Comparison of ENCODE assay signal across 23 mouse cellular contexts in genomic region chr5:129026171-129026570, GRCm38 (mm10). TPM values are rescaled to one million over a fixed set of nuclear protein-coding genes. Genes with fewer than 3 reads are reported as not detected.
A peak's percentile ranks its signal among the peaks of the same experiment; 100 is the strongest.
DNase-seq lines count a peak whose midpoint lies in the region; ATAC-seq and TF ChIP-seq lines count a peak whose summit lies in the region.
"Had no signal": no experiment of that assay in that cellular context is flagged by ENCODE, and none has a peak within 500 bp of the region (broad histone marks: within the 10 kb centered on the region; RNA-seq: fewer than 3 reads in every experiment).

No protein-coding gene starts in this region.

- peaks cover 13% of the 10 kb centered on the region; the same call in 1 of the 2 replicates for H3K36me3 ChIP-seq in midbrain, embryonic 11.5 days (ENCODE audit: control insufficient read depth, insufficient read depth, low read length)
- peaks cover 43% of the 10 kb centered on the region for H3K36me3 ChIP-seq in midbrain, embryonic 13.5 days
- H3K36me3 ChIP-seq in CH12.LX (replicated peaks in 1 of 2; ENCODE audit: control insufficient read depth in 1 of 2, insufficient read depth in 1 of 2, low read length in 1 of 2): peaks cover 24 to 37% of the 10 kb centered on the region in 2 experiments

- no peaks in the 10 kb centered on the region for H3K9me3 ChIP-seq in midbrain, embryonic 11.5 days (ENCODE audit: control insufficient read depth, low read length)
- no peaks in the 10 kb centered on the region for H3K9me3 ChIP-seq in midbrain, embryonic 13.5 days
- no peaks in the 10 kb centered on the region for H3K9me3 ChIP-seq in CH12.LX (replicated peaks; ENCODE audit: low read length)
- H3K9me3 ChIP-seq: hindbrain, embryonic 12.5 days; hindbrain, embryonic 15.5 days had no signal

- 96% methylated on average over 3 of the region's 3 CpGs for WGBS in midbrain, embryonic 11.5 days
- 94% methylated on average over 3 of the region's 3 CpGs for WGBS in midbrain, embryonic 13.5 days

- no peak for ATAC-seq in midbrain, embryonic 11.5 days (ENCODE audit: low FRiP score)
- ATAC-seq in midbrain, embryonic 13.5 days: no peak
- ATAC-seq: forebrain, embryonic 14.5 days; forebrain, postnatal 0 days had no signal

- peak; percentile 86 for DNase-seq in midbrain, embryonic 11.5 days (ENCODE audit: low spot score, missing footprints)
- no peak for DNase-seq in CH12.LX (ENCODE audit: extremely low read depth)
- DNase-seq in layer of hippocampus, postnatal 14 days (ENCODE audit: low spot score in 2 of 2): no peak
- no peak for DNase-seq in cerebellum, adult 8-10 months
- DNase-seq in left cerebral cortex, adult 2 months (ENCODE audit: extremely low spot score in 1 of 2, low spot score in 2 of 2): no peak
- DNase-seq: adrenal gland, adult 2 months; adrenal gland, postnatal 14 days; B cell, adult 2 months; cerebellum, adult 11 months; cerebellum, adult 2 months; cerebellum, postnatal 10 days; cerebellum, postnatal 36 days; embryo, embryonic 11 days; forebrain, postnatal 0 days; gastrocnemius, adult 2 months; gastrocnemius, postnatal 14 days; heart, adult 11 months had no signal

- TF ChIP-seq POLR2A in CH12.LX (IDR thresholded peaks at IDR 0.05; ENCODE audit: low read depth, low read length): 0 out of 2 replicates have a peak, but pooled peaks have one; percentile 19
- TF ChIP-seq POLR2A in embryonic fibroblast, embryonic 13.5 days (IDR thresholded peaks at IDR 0.05; ENCODE audit: low read depth, low read length): peak; percentile 24; the same call in 1 of the 2 replicates

- H3K79me2 ChIP-seq in CH12.LX (replicated peaks; ENCODE audit: control insufficient read depth, extremely low read depth, insufficient read depth, poor library complexity, severe bottlenecking): peaks cover 13% of the 10 kb centered on the region

- TF ChIP-seq CTCF in CH12.LX (conservative IDR thresholded peaks at IDR 0.05 in 1 of 2, IDR thresholded peaks at IDR 0.05 in 1 of 2; ENCODE audit: low read depth in 2 of 2, low read length in 2 of 2): no peak
- TF ChIP-seq CTCF in embryonic fibroblast, embryonic 13.5 days (IDR thresholded peaks at IDR 0.05; ENCODE audit: borderline replicate concordance, insufficient read depth, low read length): no peak
- no peak for TF ChIP-seq CTCF in left cerebral cortex, adult 2 months (IDR thresholded peaks at IDR 0.05)

- in situ Hi-C loops in CH12.LX (cut with MboI; ENCODE audit: low pct_ligation_motif_present, low pct_unique_long_range_greater_than_20kb, low sequenced_read_pairs): no loop called here

- no peaks in the 10 kb centered on the region for H3K27me3 ChIP-seq in midbrain, embryonic 11.5 days (ENCODE audit: control insufficient read depth, insufficient read depth, low read length)
- no peaks in the 10 kb centered on the region for H3K27me3 ChIP-seq in midbrain, embryonic 13.5 days
- H3K27me3 ChIP-seq in CH12.LX (replicated peaks): no peaks in the 10 kb centered on the region
- H3K27me3 ChIP-seq: hindbrain, embryonic 12.5 days; hindbrain, embryonic 15.5 days had no signal

- H3K4me3 ChIP-seq in midbrain, embryonic 11.5 days (ENCODE audit: low read depth, low read length): no peak overlapping the region
- no peak overlapping the region for H3K4me3 ChIP-seq in midbrain, embryonic 13.5 days (replicated peaks)
- H3K4me3 ChIP-seq in CH12.LX (replicated peaks in 1 of 3; ENCODE audit: low read depth in 2 of 3, low read length in 2 of 3, poor library complexity in 1 of 3): no peak overlapping the region
- no peak overlapping the region for H3K4me3 ChIP-seq in embryonic fibroblast, embryonic 13.5 days (ENCODE audit: insufficient read depth, low read length)
- no peak overlapping the region for H3K4me3 ChIP-seq in left cerebral cortex, adult 2 months
- H3K4me3 ChIP-seq: gastrocnemius, adult 2 months; hindbrain, embryonic 12.5 days; hindbrain, embryonic 15.5 days had no signal

- H3K27ac ChIP-seq in midbrain, embryonic 11.5 days (ENCODE audit: low read depth, low read length): no peak overlapping the region
- H3K27ac ChIP-seq in midbrain, embryonic 13.5 days: no peak overlapping the region
- H3K27ac ChIP-seq in CH12.LX (ENCODE audit: insufficient read depth, low read depth): no peak overlapping the region
- H3K27ac ChIP-seq in embryonic fibroblast, embryonic 13.5 days (ENCODE audit: insufficient read depth, low read length): no peak overlapping the region
- no peak overlapping the region for H3K27ac ChIP-seq in left cerebral cortex, adult 2 months
- H3K27ac ChIP-seq: gastrocnemius, adult 2 months; hindbrain, embryonic 12.5 days; hindbrain, embryonic 15.5 days had no signal

- no peak overlapping the region for H3K9ac ChIP-seq in midbrain, embryonic 11.5 days (ENCODE audit: low read length)
- H3K9ac ChIP-seq in midbrain, embryonic 13.5 days (replicated peaks): no peak overlapping the region
- H3K9ac ChIP-seq in CH12.LX (ENCODE audit: insufficient read depth, low read depth): no peak overlapping the region
- H3K9ac ChIP-seq: forebrain, postnatal 0 days; hindbrain, embryonic 12.5 days; hindbrain, embryonic 15.5 days had no signal

- TF ChIP-seq EP300 in CH12.LX (IDR thresholded peaks at IDR 0.05; ENCODE audit: low read length): no peak

- peaks cover 4% of the 10 kb centered on the region for H3K4me1 ChIP-seq in midbrain, embryonic 11.5 days (ENCODE audit: control insufficient read depth, insufficient read depth, low read length)
- peaks cover 13% of the 10 kb centered on the region for H3K4me1 ChIP-seq in midbrain, embryonic 13.5 days (replicated peaks)
- peaks cover 2 to 3% of the 10 kb centered on the region in 2 experiments; a peak in 3 of 4 replicates for H3K4me1 ChIP-seq in CH12.LX (ENCODE audit: control insufficient read depth in 1 of 2, insufficient read depth in 2 of 2)
- H3K4me1 ChIP-seq in embryonic fibroblast, embryonic 13.5 days (ENCODE audit: control insufficient read depth, insufficient read depth, low read length): no peaks in the 10 kb centered on the region

- H3K4me2 ChIP-seq in midbrain, embryonic 11.5 days: no peak overlapping the region
- H3K4me2 ChIP-seq in midbrain, embryonic 13.5 days (replicated peaks): no peak overlapping the region
- H3K4me2 ChIP-seq in CH12.LX (ENCODE audit: insufficient read depth, low read depth, poor library complexity, severe bottlenecking): no peak overlapping the region
- H3K4me2 ChIP-seq: heart, embryonic 11.5 days; hindbrain, embryonic 12.5 days; hindbrain, embryonic 15.5 days had no signal

- dilution Hi-C loops in CH12.LX (cut with MboI; ENCODE audit: extremely low pct_ligation_motif_present, extremely low pct_unique_long_range_greater_than_20kb, low sequenced_read_pairs): no loop called here

- no peak for TF ChIP-seq RAD21 in CH12.LX (IDR thresholded peaks at IDR 0.05; ENCODE audit: low read depth, low read length)

- intact Hi-C loops in left cerebral cortex, adult 2 months (cut with DNase I): no loop called here

TF ChIP-seq in CH12.LX, 34 proteins besides CTCF, POLR2A, EP300 and RAD21:
- TF ChIP-seq POLR2AphosphoS2 (IDR thresholded peaks at IDR 0.05; ENCODE audit: low read depth, low read length) (peak; percentile 17; the same call in 1 of the 2 replicates), JUND (conservative IDR thresholded peaks at IDR 0.05; ENCODE audit: low read depth, low read length) (no peak)

RNA-seq across cellular contexts. Expression of gene Ran, which starts 6.3 kb away (rescaled TPM):
- 948 and 951 TPM in 2 replicates for polyA plus RNA-seq in midbrain, embryonic 11.5 days (2014; fragmentation: Nextera tagmentation; extraction: Ambion mirVana)
- polyA plus RNA-seq in midbrain, embryonic 13.5 days (2015; fragmentation: Nextera tagmentation; extraction: Ambion mirVana): 529 and 559 TPM in 2 replicates
- 847 and 977 TPM in 2 replicates for total RNA-seq in CH12.LX (2012; rRNA removed)
- 1,083 and 1,183 TPM in 2 replicates for total RNA-seq in CH12.LX (2014; rRNA removed)
- 1,512 and 1,664 TPM in 2 replicates for polyA plus RNA-seq in CH12.LX (2012; ENCODE audit: insufficient read length, low read depth)
- 260 and 321 TPM in 2 replicates for polyA plus RNA-seq in embryonic fibroblast, embryonic 13.5 days (2011; ENCODE audit: insufficient read length, low read depth, missing spikeins)
- 100 to 1,000 TPM; 153 to 155 TPM for total RNA-seq in layer of hippocampus, postnatal 14 days (2021)
- total RNA-seq in left cerebral cortex, adult 2 months (2021): 100 to 1,000 TPM; 152 to 166 TPM

RNA-seq across cellular contexts. Expression of gene Stx2, which starts 17.8 kb away (rescaled TPM):
- polyA plus RNA-seq in midbrain, embryonic 11.5 days (2014; fragmentation: Nextera tagmentation; extraction: Ambion mirVana): 26.0 and 27.6 TPM in 2 replicates
- 15.5 and 17.0 TPM in 2 replicates for polyA plus RNA-seq in midbrain, embryonic 13.5 days (2015; fragmentation: Nextera tagmentation; extraction: Ambion mirVana)
- total RNA-seq in CH12.LX (2012; rRNA removed) (3.4 and 5.2 TPM in 2 replicates), CH12.LX (2014; rRNA removed) (0.74 and 1.2 TPM in 2 replicates)
- polyA plus RNA-seq in CH12.LX (2012; ENCODE audit: insufficient read length, low read depth): 1.9 and 2.5 TPM in 2 replicates
- polyA plus RNA-seq in embryonic fibroblast, embryonic 13.5 days (2011; ENCODE audit: insufficient read length, low read depth, missing spikeins): 44.1 and 52.4 TPM in 2 replicates
- total RNA-seq in layer of hippocampus, postnatal 14 days (2021): 10 to 100 TPM; 31.0 to 33.1 TPM
- total RNA-seq in left cerebral cortex, adult 2 months (2021): 10 to 100 TPM; 17.8 to 21.8 TPM
